Mouse (Mus musculus) limb, embryonic 10.5 days (tissue): ENCODE data around the gene Gnmt. TPM values are rescaled to one million over a fixed set of nuclear protein-coding genes. Genes with fewer than 3 reads are reported as not detected.

ENCODE experiments used
- DNase-seq: peaks from one replicate; pipeline ENCODE4 v3.0.0-alpha.2; 2017; ENCODE audit warnings: low spot score
- H3K27ac ChIP-seq: fragments of 300-500 bp; sonication (generic); 2 replicates; pipeline ENCODE4 v1.5.1; 2016; ENCODE audit warnings: mild to moderate bottlenecking
- H3K27me3 ChIP-seq: fragments of 300-500 bp; sonication (generic); 2 replicates; pipeline ENCODE4 v1.6.1; 2016; ENCODE audit warnings: low read depth, mild to moderate bottlenecking; ENCODE audit not compliant: poor library complexity, severe bottlenecking
- H3K36me3 ChIP-seq: fragments of 300-500 bp; sonication (generic); 2 replicates; pipeline ENCODE4 v1.6.1; 2016; ENCODE audit warnings: mild to moderate bottlenecking, moderate library complexity
- H3K4me1 ChIP-seq: fragments of 300-500 bp; sonication (generic); 2 replicates; pipeline ENCODE4 v1.6.1; 2016
- H3K4me3 ChIP-seq: fragments of 300-500 bp; sonication (generic); 2 replicates; pipeline ENCODE4 v1.5.1; 2016; ENCODE audit warnings: mild to moderate bottlenecking, moderate library complexity
- H3K9me3 ChIP-seq: fragments of 300-500 bp; sonication (generic); replicated peaks from 2 replicates; pipeline ENCODE4 v1.6.1; 2016; ENCODE audit warnings: mild to moderate bottlenecking
- WGBS: fragments of 180-500 bp; shearing (Covaris S2); methylation state at CpG from one replicate; pipeline ENCODE4 v1.1.7; 2016; 5-methylcytosine and 5-hydroxymethylcytosine counted together
- polyA plus RNA-seq: library from polyadenylated mRNA; unstranded; fragments of >200 nt; fragmentation: Nextera tagmentation; extraction: Ambion mirVana; gene quantifications from 2 replicates; pipeline ENCODE4 v1.2.1, GENCODE M21; 2016

The Gnmt gene
- polyA plus RNA-seq, 1 experiment from 2014 or later = 0.83 TPM

- Histone ChIP-seq H3K9me3 (no peaks in the 10 kb centered on the region), H3K27ac (no peak overlapping the region), H3K4me1 (peaks cover 15% of the 10 kb centered on the region), H3K27me3 (no peaks in the 10 kb centered on the region), H3K36me3 (no peaks in the 10 kb centered on the region), H3K4me3 (no peak overlapping the region)
- DNase-seq = no peak
- WGBS = 88% methylated on average over 12 of the region's 12 CpGs
Measured at GRCm38 (mm10) chr17:46758753-46759152, 29.8 kb upstream of the Gnmt start.

DNA sequence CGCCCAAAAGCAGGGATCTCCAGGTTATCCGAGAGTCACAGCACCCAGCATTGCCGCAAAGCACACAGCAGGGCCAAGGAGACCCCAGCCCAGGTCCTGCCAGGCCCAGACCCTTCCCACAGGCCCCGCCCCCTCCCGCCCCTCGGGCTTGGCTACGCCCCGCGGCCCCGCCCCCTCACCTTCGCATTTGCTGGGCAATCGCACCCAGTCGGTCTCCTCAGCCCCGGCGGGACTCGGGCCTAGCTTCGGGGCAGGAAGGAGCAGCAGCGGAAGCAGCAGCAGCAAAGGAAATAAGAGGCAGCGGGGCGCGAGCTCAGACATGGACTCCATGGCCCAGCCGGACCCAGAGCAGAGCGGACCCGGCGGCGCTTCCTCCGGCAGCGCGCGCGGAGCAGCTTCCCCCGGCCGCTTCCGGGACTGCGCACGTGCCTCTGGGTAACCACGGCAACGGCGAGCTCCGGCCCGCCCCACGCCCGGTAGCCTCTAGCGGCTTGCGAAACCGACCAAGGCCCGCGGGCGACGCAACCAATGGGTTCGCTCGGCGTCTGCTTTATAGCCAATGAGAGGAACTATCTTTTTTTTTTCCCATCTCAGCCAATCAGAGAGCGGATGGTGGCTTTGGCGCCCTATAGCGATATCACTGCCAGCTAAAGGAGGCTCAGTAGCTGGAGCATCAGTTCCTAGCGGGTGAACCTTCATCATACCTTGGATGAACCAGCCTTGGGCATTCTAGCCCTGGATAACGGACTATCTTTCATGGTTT is 23.0 kb upstream of the Gnmt start, which contains the start of gene Cnpy3:
TSS of gene Cnpy3 (minus strand) at position 421 of the 763 bp plus-strand sequence.
- peaks cover 23% of the 10 kb centered on the region for H3K36me3 ChIP-seq
- H3K27me3 ChIP-seq = no peaks in the 10 kb centered on the region
- under 1% methylated on average over 58 of the region's 58 CpGs for WGBS
- peak within 1 kb of the TSS; percentile 90 for H3K27ac ChIP-seq
- no peaks in the 10 kb centered on the region for H3K9me3 ChIP-seq
- peaks cover 25% of the 10 kb centered on the region for H3K4me1 ChIP-seq
- peak; percentile 99 for DNase-seq
- H3K4me3 ChIP-seq = peak within 1 kb of the TSS; percentile 82

- H3K27ac ChIP-seq = peak overlapping the region; percentile 90
- peaks cover 18% of the 10 kb centered on the region for H3K4me1 ChIP-seq
- WGBS = 33% methylated on average over 16 of the region's 16 CpGs
- DNase-seq = no peak
- H3K4me3 ChIP-seq = peak overlapping the region; percentile 82
- H3K9me3 ChIP-seq = no peaks in the 10 kb centered on the region
- no peaks in the 10 kb centered on the region for H3K27me3 ChIP-seq
- peaks cover 31% of the 10 kb centered on the region for H3K36me3 ChIP-seq
Measured at GRCm38 (mm10) chr17:46751056-46751793, 22.3 kb upstream of the Gnmt start.

GRCm38 (mm10) chr17:46750580-46750979 is 21.6 kb upstream of the Gnmt start:
- Histone ChIP-seq H3K27me3 (no peaks in the 10 kb centered on the region), H3K27ac (peak overlapping the region; percentile 90; the same call in 1 of the 2 replicates), H3K4me3 (peak overlapping the region; percentile 82), H3K9me3 (no peaks in the 10 kb centered on the region), H3K4me1 (peaks cover 14% of the 10 kb centered on the region), H3K36me3 (peaks cover 37% of the 10 kb centered on the region)
- 89% methylated on average over 4 of the region's 4 CpGs for WGBS
- no peak for DNase-seq

GRCm38 (mm10) chr17:46749282-46749681 is 20.3 kb upstream of the Gnmt start:
- H3K9me3 ChIP-seq = no peaks in the 10 kb centered on the region
- WGBS = 91% methylated on average over 5 of the region's 5 CpGs

DNA sequence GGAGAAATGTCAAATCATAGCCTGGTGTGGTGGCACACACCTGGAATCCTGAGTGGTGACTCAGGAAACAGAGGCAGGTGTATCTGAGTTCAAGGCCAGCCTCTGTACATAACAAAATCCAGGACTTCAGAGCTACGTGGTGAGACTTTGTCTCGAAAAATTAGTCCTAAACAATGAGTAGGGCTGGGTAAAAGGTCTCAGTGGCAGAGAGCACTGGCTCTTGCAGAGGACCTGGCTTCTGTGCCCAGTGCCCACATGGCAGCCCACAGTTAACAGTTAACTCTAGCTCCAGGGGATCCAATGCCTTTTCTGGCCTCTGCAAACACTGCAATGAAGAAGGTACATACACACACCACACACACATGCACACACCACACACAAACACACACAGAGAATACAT is 18.8 kb upstream of the Gnmt start:
- peaks cover 13% of the 10 kb centered on the region for H3K4me1 ChIP-seq
- peaks cover 64% of the 10 kb centered on the region for H3K36me3 ChIP-seq
- H3K27ac ChIP-seq = no peak overlapping the region
- no peak for DNase-seq
- no peaks in the 10 kb centered on the region for H3K27me3 ChIP-seq
- H3K4me3 ChIP-seq = no peak overlapping the region
- 96% methylated on average over 2 of the region's 2 CpGs for WGBS
- H3K9me3 ChIP-seq = no peaks in the 10 kb centered on the region

More at GRCm38 (mm10) chr17:46749282-46749681, 20.3 kb upstream of the Gnmt start:
- Histone ChIP-seq H3K4me1 (peaks cover 14% of the 10 kb centered on the region), H3K27ac (no peak overlapping the region), H3K27me3 (no peaks in the 10 kb centered on the region), H3K36me3 (peaks cover 49% of the 10 kb centered on the region), H3K4me3 (no peak overlapping the region)
- DNase-seq = no peak

GRCm38 (mm10) chr17:46747234-46747633 is 18.3 kb upstream of the Gnmt start:
- WGBS = 89% methylated on average over 8 of the region's 8 CpGs

DNA sequence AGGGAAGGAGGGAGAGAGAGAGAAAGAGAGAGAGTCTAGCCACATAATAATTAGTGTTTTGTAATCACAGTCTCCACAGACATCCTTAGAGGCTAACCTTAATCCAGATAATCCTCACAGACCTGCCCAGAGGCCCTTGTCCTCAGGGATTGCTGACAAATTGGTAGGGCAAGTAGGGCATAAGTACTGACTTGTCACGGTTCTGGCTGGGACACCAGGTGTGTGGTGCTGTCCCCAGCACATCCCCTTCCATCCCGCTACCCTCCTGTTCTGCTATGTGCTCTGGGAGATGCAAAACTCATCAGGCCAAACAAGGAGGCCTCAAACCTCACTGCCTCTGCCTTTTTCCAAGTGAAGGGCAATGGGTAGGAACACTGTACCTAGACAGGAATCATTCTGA is 16.5 kb upstream of the Gnmt start:
- no peaks in the 10 kb centered on the region for H3K9me3 ChIP-seq
- no peaks in the 10 kb centered on the region for H3K27me3 ChIP-seq
- H3K36me3 ChIP-seq = peaks cover 82% of the 10 kb centered on the region
- H3K27ac ChIP-seq = no peak overlapping the region
- WGBS = 95% methylated on average over 2 of the region's 2 CpGs
- no peak for DNase-seq
- no peak overlapping the region for H3K4me3 ChIP-seq
- peaks cover under 1% of the 10 kb centered on the region; the same call in 1 of the 2 replicates for H3K4me1 ChIP-seq

More at GRCm38 (mm10) chr17:46747234-46747633, 18.3 kb upstream of the Gnmt start:
- peaks cover 9% of the 10 kb centered on the region for H3K4me1 ChIP-seq
- H3K36me3 ChIP-seq = peaks cover 69% of the 10 kb centered on the region
- no peak overlapping the region for H3K4me3 ChIP-seq
- no peak for DNase-seq
- H3K9me3 ChIP-seq = no peaks in the 10 kb centered on the region
- no peak overlapping the region for H3K27ac ChIP-seq
- no peaks in the 10 kb centered on the region for H3K27me3 ChIP-seq

DNA sequence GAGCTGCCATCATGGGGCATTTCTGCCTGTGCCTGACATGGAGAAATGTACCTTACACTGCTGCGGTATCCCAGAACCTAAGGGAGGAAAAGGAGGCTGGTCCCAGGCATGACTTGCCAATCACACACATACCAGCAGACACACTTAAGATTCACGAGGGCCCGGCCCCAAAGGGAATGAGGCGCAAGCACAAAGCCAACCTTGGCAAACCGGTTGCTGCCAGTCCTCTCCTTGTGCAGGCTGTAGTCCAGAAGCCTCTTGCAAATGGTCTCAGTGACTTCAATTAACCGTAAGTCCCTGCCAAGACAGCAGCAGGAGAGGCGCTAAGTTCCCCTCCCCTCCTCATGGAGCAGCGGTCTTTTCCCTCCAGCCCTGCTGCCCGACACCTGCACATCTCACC is 14.0 kb upstream of the Gnmt start:
- no peak for DNase-seq
- Histone ChIP-seq H3K4me1 (no peaks in the 10 kb centered on the region), H3K27ac (no peak overlapping the region), H3K4me3 (no peak overlapping the region), H3K27me3 (no peaks in the 10 kb centered on the region), H3K9me3 (no peaks in the 10 kb centered on the region), H3K36me3 (peaks cover 78% of the 10 kb centered on the region)
- WGBS = 88% methylated on average over 9 of the region's 9 CpGs

- Histone ChIP-seq H3K27me3 (no peaks in the 10 kb centered on the region), H3K4me1 (no peaks in the 10 kb centered on the region), H3K4me3 (no peak overlapping the region), H3K27ac (no peak overlapping the region), H3K9me3 (no peaks in the 10 kb centered on the region), H3K36me3 (peaks cover 77% of the 10 kb centered on the region)
- DNase-seq = no peak
- 93% methylated on average over 6 of the region's 6 CpGs for WGBS
Measured at GRCm38 (mm10) chr17:46741305-46741704, 12.3 kb upstream of the Gnmt start.

DNA sequence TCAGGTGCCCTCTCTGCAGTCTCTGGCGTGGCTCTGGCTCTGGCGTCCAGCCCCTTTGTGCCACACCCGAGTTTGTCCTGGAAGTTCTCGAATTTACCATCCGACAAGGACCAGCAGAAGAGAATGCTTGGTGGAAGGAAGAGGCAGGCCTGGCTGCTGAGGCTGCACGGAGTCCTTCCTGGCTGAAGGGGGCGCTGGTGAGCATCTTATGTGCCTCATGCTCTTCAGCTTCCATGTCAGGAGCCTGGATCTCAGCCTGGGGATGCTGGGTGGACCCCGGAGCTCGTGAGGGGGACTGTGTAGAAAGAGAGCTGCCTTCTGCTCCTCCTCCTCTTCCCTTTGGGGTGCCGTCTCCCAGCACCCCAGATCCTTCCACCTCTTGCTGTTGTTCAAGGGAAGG is 7.2 kb upstream of the Gnmt start:
- Histone ChIP-seq H3K4me1 (no peaks in the 10 kb centered on the region), H3K27me3 (no peaks in the 10 kb centered on the region), H3K4me3 (no peak overlapping the region), H3K27ac (0 out of 2 replicates have a peak overlapping the region, but pooled peaks have one; percentile 4), H3K36me3 (peaks cover 51% of the 10 kb centered on the region), H3K9me3 (no peaks in the 10 kb centered on the region)
- DNase-seq = peak; percentile 51
- WGBS = 62% methylated on average over 10 of the region's 10 CpGs

- Histone ChIP-seq H3K27ac (no peak overlapping the region), H3K9me3 (no peaks in the 10 kb centered on the region), H3K36me3 (peaks cover 49% of the 10 kb centered on the region), H3K4me1 (no peaks in the 10 kb centered on the region), H3K27me3 (peaks cover 3% of the 10 kb centered on the region; the same call in 1 of the 2 replicates), H3K4me3 (no peak overlapping the region)
- 87% methylated on average over 7 of the region's 7 CpGs for WGBS
- DNase-seq = no peak
Measured at GRCm38 (mm10) chr17:46735287-46735686, 6.3 kb upstream of the Gnmt start.

- 92% methylated on average over 3 of the region's 3 CpGs for WGBS
- Histone ChIP-seq H3K27ac (no peak overlapping the region), H3K36me3 (peaks cover 48% of the 10 kb centered on the region), H3K27me3 (peaks cover 16% of the 10 kb centered on the region), H3K4me1 (no peaks in the 10 kb centered on the region; the same call in 1 of the 2 replicates), H3K4me3 (no peak overlapping the region), H3K9me3 (no peaks in the 10 kb centered on the region)
- DNase-seq = no peak
Measured at GRCm38 (mm10) chr17:46734055-46734454, 5.1 kb upstream of the Gnmt start.
